Comparison of ENCODE assay signal across 14 mouse cellular contexts in genomic region chrX:101268755-101269124, GRCm38 (mm10). TPM values are rescaled to one million over a fixed set of nuclear protein-coding genes. Genes with fewer than 3 reads are reported as not detected.
A peak's percentile ranks its signal among the peaks of the same experiment; 100 is the strongest.
DNase-seq lines count a peak whose midpoint lies in the region; ATAC-seq and TF ChIP-seq lines count a peak whose summit lies in the region.
"Had no signal": no experiment of that assay in that cellular context is flagged by ENCODE, and none has a peak within 500 bp of the region (broad histone marks: within the 10 kb centered on the region; RNA-seq: fewer than 3 reads in every experiment).

Gene Gm20489, minus strand, starts transcription at chrX:101269023.

- TF ChIP-seq POLR2A in bone marrow macrophage, adult 2 months (IDR thresholded peaks at IDR 0.05; ENCODE audit: borderline replicate concordance, low read depth, low read length) = no peak

- peak within 1 kb of the TSS; percentile 24 for H3K27ac ChIP-seq in gastrocnemius, adult 2 months
- no peak within 1 kb of the TSS for H3K27ac ChIP-seq in kidney, postnatal 0 days
- H3K27ac ChIP-seq in bone marrow macrophage, adult 2 months (ENCODE audit: insufficient read depth, low read depth, low read length) = peak within 1 kb of the TSS; percentile 69
- no peak within 1 kb of the TSS for H3K27ac ChIP-seq in liver, embryonic 16.5 days (ENCODE audit: low read length)
- H3K27ac ChIP-seq: limb, embryonic 10.5 days; midbrain, embryonic 10.5 days had no signal

- H3K36me3 ChIP-seq in kidney, postnatal 0 days (ENCODE audit: insufficient read depth, low read length) = no peaks in the 10 kb centered on the region
- no peaks in the 10 kb centered on the region for H3K36me3 ChIP-seq in liver, embryonic 16.5 days (ENCODE audit: control insufficient read depth, insufficient read depth)
- H3K36me3 ChIP-seq: limb, embryonic 10.5 days; midbrain, embryonic 10.5 days had no signal

- TF ChIP-seq CTCF in gastrocnemius, adult 2 months (IDR thresholded peaks at IDR 0.05) = no peak
- no peak for TF ChIP-seq CTCF in kidney, postnatal 0 days (IDR thresholded peaks at IDR 0.05; ENCODE audit: low read depth)
- no peak for TF ChIP-seq CTCF in bone marrow macrophage, adult 2 months (IDR thresholded peaks at IDR 0.05; ENCODE audit: low read depth, low read length)

- ATAC-seq in kidney, postnatal 0 days (replicated peaks; ENCODE audit: low FRiP score, low read depth) = no peak
- no peak for ATAC-seq in liver, embryonic 16.5 days (ENCODE audit: low read depth)
- ATAC-seq in erythroid progenitor cell, adult 5-6 weeks (replicated peaks; ENCODE audit: low FRiP score, poor library complexity, severe bottlenecking) = no peak
- ATAC-seq: intestine, postnatal 0 days had no signal

- H3K4me3 ChIP-seq in gastrocnemius, adult 2 months = peak within 1 kb of the TSS; percentile 54
- H3K4me3 ChIP-seq in kidney, postnatal 0 days (replicated peaks; ENCODE audit: low read depth, low read length) = no peak within 1 kb of the TSS
- peak within 1 kb of the TSS; percentile 66 for H3K4me3 ChIP-seq in bone marrow macrophage, adult 2 months (ENCODE audit: insufficient read depth, low read length)
- H3K4me3 ChIP-seq in liver, embryonic 16.5 days (ENCODE audit: low read depth, low read length) = peak within 1 kb of the TSS; percentile 21; the same call in 1 of the 2 replicates
- H3K4me3 ChIP-seq: limb, embryonic 10.5 days; midbrain, embryonic 10.5 days had no signal

- H3K9ac ChIP-seq in kidney, postnatal 0 days (ENCODE audit: low read depth, low read length) = no peak within 1 kb of the TSS
- H3K9ac ChIP-seq in liver, embryonic 16.5 days (ENCODE audit: low read depth, low read length) = no peak within 1 kb of the TSS

- no peaks in the 10 kb centered on the region for H3K27me3 ChIP-seq in kidney, postnatal 0 days (ENCODE audit: insufficient read depth, low read length)
- no peaks in the 10 kb centered on the region; the same call in 1 of the 2 replicates for H3K27me3 ChIP-seq in liver, embryonic 16.5 days (ENCODE audit: control insufficient read depth, insufficient read depth, low read depth, low read length)

- H3K4me1 ChIP-seq in kidney, postnatal 0 days (replicated peaks; ENCODE audit: insufficient read depth, low read length) = 0 out of 2 replicates have a peak, but pooled peaks cover 2% of the 10 kb centered on the region
- peaks cover 19% of the 10 kb centered on the region for H3K4me1 ChIP-seq in bone marrow macrophage, adult 2 months (ENCODE audit: control insufficient read depth, insufficient read depth, low read length)
- H3K4me1 ChIP-seq in liver, embryonic 16.5 days (ENCODE audit: control insufficient read depth, low read depth, low read length) = peaks cover 3% of the 10 kb centered on the region

- 42% methylated on average over 3 of the region's 3 CpGs for WGBS in kidney, postnatal 0 days
- WGBS in liver, embryonic 16.5 days (ENCODE audit: insufficient replicate concordance) = 27% methylated on average over 3 of the region's 3 CpGs

- no peaks in the 10 kb centered on the region for H3K9me3 ChIP-seq in kidney, postnatal 0 days (replicated peaks; ENCODE audit: low read length)
- H3K9me3 ChIP-seq in liver, embryonic 16.5 days (replicated peaks; ENCODE audit: control insufficient read depth, low read length) = no peaks in the 10 kb centered on the region
- H3K9me3 ChIP-seq: limb, embryonic 10.5 days; midbrain, embryonic 10.5 days had no signal

- no peak for DNase-seq in gastrocnemius, adult 2 months
- no peak for DNase-seq in gastrocnemius, postnatal 14 days
- DNase-seq in kidney, postnatal 0 days (ENCODE audit: low spot score) = no peak
- no peak for DNase-seq in kidney, postnatal 4 days
- no peak for DNase-seq in right cerebral cortex, postnatal 25 days
- DNase-seq: thymus, postnatal 4 days had no signal

- intact Hi-C loops in gastrocnemius, adult 2 months (cut with DNase I) = no loop called here
- intact Hi-C loops in gastrocnemius, postnatal 14 days (cut with DNase I; ENCODE audit: low total_unique reads) = no loop called here

- peak within 1 kb of the TSS; percentile 18 for H3K4me2 ChIP-seq in kidney, postnatal 0 days (ENCODE audit: low read length)
- H3K4me2 ChIP-seq in liver, embryonic 16.5 days (ENCODE audit: low read depth, low read length) = no peak within 1 kb of the TSS

RNA-seq across cellular contexts. Expression of gene Gm20489, which starts in this region (rescaled TPM):
- total RNA-seq in gastrocnemius, adult 2 months (2021) = not detected
- not detected for total RNA-seq in gastrocnemius, postnatal 14 days (2021)
- polyA plus RNA-seq in kidney, postnatal 0 days (2015; fragmentation: Nextera tagmentation; extraction: Ambion mirVana) = not detected in 2 replicates
- 2.3 TPM in 1 of 2 replicates, not detected in the other for polyA plus RNA-seq in bone marrow macrophage, adult 2 months (2012; ENCODE audit: insufficient read depth, insufficient read length, missing spikeins)
- polyA plus RNA-seq in liver, embryonic 16.5 days (2015; fragmentation: Nextera tagmentation; extraction: Ambion mirVana) = not detected in 2 replicates
- not detected in 2 replicates for total RNA-seq in erythroid progenitor cell, adult 5-6 weeks (2015; ENCODE audit: low replicate concordance)
- not detected in 2 replicates for total RNA-seq in erythroid progenitor cell, adult 5-6 weeks (2017; ENCODE audit: low replicate concordance)
- polyA plus RNA-seq: cortical plate, adult 2 months; hindbrain, embryonic 11.5 days; intestine, postnatal 0 days; limb, embryonic 10.5 days; midbrain, embryonic 10.5 days had no signal

Comparison
In these comparisons a context has a peak if more than half of its experiments do, and no peak if none do; other contexts are left out.
1. H3K27ac ChIP-seq: peak in gastrocnemius, adult 2 months (single experiment) and bone marrow macrophage, adult 2 months (single experiment); none in kidney, postnatal 0 days (single experiment) and liver, embryonic 16.5 days (single experiment).